Mouse (Mus musculus) bone marrow macrophage, adult 2 months (primary cell): ENCODE data around the gene Pld5.

Source experiments
- CTCF ChIP-seq: IDR thresholded peaks from 2 replicates; pipeline ENCODE4 v1.5.1; 2012; ENCODE audit warnings: low read depth, mild to moderate bottlenecking, low read length, moderate library complexity
- POLR2A ChIP-seq: IDR thresholded peaks from 2 replicates; pipeline ENCODE4 v1.6.1; 2012; ENCODE audit warnings: mild to moderate bottlenecking, low read depth, low read length, borderline replicate concordance

DNA sequence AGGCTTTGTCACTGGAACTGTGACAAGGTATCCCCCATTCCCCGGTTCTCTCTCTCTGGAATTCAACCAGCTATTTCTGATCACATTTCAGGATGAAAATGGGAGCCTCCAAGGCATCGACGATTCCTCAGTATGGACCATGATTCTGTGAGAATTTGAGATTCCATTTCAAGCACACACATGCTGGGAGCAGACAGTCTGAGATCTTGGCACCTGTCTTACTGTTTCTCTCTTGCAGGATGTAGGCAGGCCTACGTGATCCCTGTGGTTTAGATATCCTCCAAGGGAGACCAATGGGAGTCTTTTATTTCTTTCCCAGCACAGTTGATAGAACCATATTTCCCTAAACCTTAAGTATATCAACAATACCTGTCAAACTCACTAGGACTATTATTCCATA is 159.5 kb downstream of the Pld5 start:
- TF ChIP-seq CTCF (no peak), POLR2A (no peak)
